ENCODE assay signal across 8 mouse cellular contexts in genomic region chr7:98672241-98672955, GRCm38 (mm10). TPM values are rescaled to one million over a fixed set of nuclear protein-coding genes. Genes with fewer than 3 reads are reported as not detected.
DNase-seq lines count a peak whose midpoint lies in the region; ATAC-seq and TF ChIP-seq lines count a peak whose summit lies in the region.

No protein-coding gene starts in this region.

- no peak for DNase-seq in intestine, embryonic 14.5 days (ENCODE audit: low spot score)
- peak; percentile 43 for DNase-seq in brain, adult 2 months (ENCODE audit: low read depth, low spot score)
- DNase-seq in limb, embryonic 14.5 days (ENCODE audit: low spot score): peak; percentile 71
- no peak for DNase-seq in T-cell, adult 2 months (ENCODE audit: low spot score)
- no peak for DNase-seq in adrenal gland, adult 8-10 months
- DNase-seq in layer of hippocampus, postnatal 25 days (ENCODE audit: extremely low spot score in 1 of 2, low spot score in 1 of 2): no peak

- no peak overlapping the region for H3K9ac ChIP-seq in intestine, embryonic 14.5 days (ENCODE audit: low read length)
- H3K9ac ChIP-seq in intestine, postnatal 0 days (ENCODE audit: low read depth, low read length): no peak overlapping the region
- H3K9ac ChIP-seq in limb, embryonic 14.5 days (ENCODE audit: low read depth, low read length, severe bottlenecking): no peak overlapping the region

- H3K9me3 ChIP-seq in intestine, embryonic 14.5 days (ENCODE audit: control insufficient read depth, low read length): no peaks in the 10 kb centered on the region
- H3K9me3 ChIP-seq in intestine, postnatal 0 days (ENCODE audit: control insufficient read depth): no peaks in the 10 kb centered on the region
- H3K9me3 ChIP-seq in limb, embryonic 14.5 days (ENCODE audit: control insufficient read depth, low read length): no peaks in the 10 kb centered on the region

- no peak for ATAC-seq in intestine, embryonic 14.5 days (replicated peaks; ENCODE audit: low FRiP score, low TSS enrichment, low read depth)
- no peak for ATAC-seq in intestine, postnatal 0 days
- peak; percentile 56 for ATAC-seq in granulocyte monocyte progenitor cell, adult 5-6 weeks (replicated peaks; ENCODE audit: poor library complexity, severe bottlenecking)
- ATAC-seq in limb, embryonic 14.5 days (ENCODE audit: low FRiP score, low read depth): peak; percentile 79

- H3K4me1 ChIP-seq in intestine, embryonic 14.5 days (replicated peaks; ENCODE audit: control insufficient read depth, insufficient read depth, low read length): peaks cover 4% of the 10 kb centered on the region
- H3K4me1 ChIP-seq in intestine, postnatal 0 days (replicated peaks; ENCODE audit: control insufficient read depth, insufficient read depth, low read length): no peaks in the 10 kb centered on the region
- H3K4me1 ChIP-seq in limb, embryonic 14.5 days (ENCODE audit: control insufficient read depth, insufficient read depth, low read length): peaks cover 28% of the 10 kb centered on the region

- no peak for TF ChIP-seq CTCF in intestine, postnatal 0 days (IDR thresholded peaks at IDR 0.05; ENCODE audit: low read depth)

- no peaks in the 10 kb centered on the region for H3K36me3 ChIP-seq in intestine, embryonic 14.5 days (ENCODE audit: control insufficient read depth, insufficient read depth, low read length)
- H3K36me3 ChIP-seq in intestine, postnatal 0 days (ENCODE audit: control insufficient read depth, insufficient read depth): no peaks in the 10 kb centered on the region
- no peaks in the 10 kb centered on the region for H3K36me3 ChIP-seq in limb, embryonic 14.5 days (ENCODE audit: control insufficient read depth, insufficient read depth, low read length)

- H3K4me3 ChIP-seq in intestine, embryonic 14.5 days (ENCODE audit: low read depth, low read length): no peak overlapping the region
- H3K4me3 ChIP-seq in intestine, postnatal 0 days (ENCODE audit: low read depth, low read length): no peak overlapping the region
- H3K4me3 ChIP-seq in limb, embryonic 14.5 days (replicated peaks; ENCODE audit: low read length): no peak overlapping the region

- WGBS in intestine, embryonic 14.5 days: 41% methylated on average over 11 of the region's 11 CpGs
- 51% methylated on average over 11 of the region's 11 CpGs for WGBS in intestine, postnatal 0 days
- 34% methylated on average over 11 of the region's 11 CpGs for WGBS in limb, embryonic 14.5 days

- peak overlapping the region; percentile 2; the same call in 1 of the 2 replicates for H3K27ac ChIP-seq in intestine, embryonic 14.5 days (ENCODE audit: low read depth)
- H3K27ac ChIP-seq in intestine, postnatal 0 days (ENCODE audit: low read depth, low read length): no peak overlapping the region
- H3K27ac ChIP-seq in limb, embryonic 14.5 days (replicated peaks; ENCODE audit: low read depth, low read length): peak overlapping the region; percentile 59

- H3K4me2 ChIP-seq in intestine, embryonic 14.5 days (ENCODE audit: low read length): no peak overlapping the region
- H3K4me2 ChIP-seq in intestine, postnatal 0 days (replicated peaks; ENCODE audit: low read depth): no peak overlapping the region
- 0 out of 2 replicates have a peak overlapping the region, but pooled peaks have one; percentile 0 for H3K4me2 ChIP-seq in limb, embryonic 14.5 days (replicated peaks; ENCODE audit: low read depth, low read length, severe bottlenecking)

- no peak for TF ChIP-seq POLR2A in limb, embryonic 14.5 days (IDR thresholded peaks at IDR 0.05; ENCODE audit: borderline replicate concordance, extremely low read depth, insufficient read depth, insufficient read length)

- no peaks in the 10 kb centered on the region for H3K27me3 ChIP-seq in intestine, embryonic 14.5 days (replicated peaks; ENCODE audit: control insufficient read depth, insufficient read depth, low read length)
- no peaks in the 10 kb centered on the region for H3K27me3 ChIP-seq in intestine, postnatal 0 days (replicated peaks; ENCODE audit: control insufficient read depth, insufficient read depth, low read length)
- no peaks in the 10 kb centered on the region for H3K27me3 ChIP-seq in limb, embryonic 14.5 days (ENCODE audit: control insufficient read depth, insufficient read depth, low read length)

RNA-seq across cellular contexts. Expression of gene Emsy, which starts 15.8 kb away (rescaled TPM):
- polyA plus RNA-seq in intestine, embryonic 14.5 days (2014; fragmentation: Nextera tagmentation; extraction: Ambion mirVana): 32.3 and 41.7 TPM in 2 replicates
- polyA plus RNA-seq in intestine, postnatal 0 days (2015; fragmentation: Nextera tagmentation; extraction: Ambion mirVana): 5.8 and 7.0 TPM in 2 replicates
- 53.5 and 71.9 TPM in 2 replicates for total RNA-seq in granulocyte monocyte progenitor cell, adult 5-6 weeks (2014; fragmentation: Nextera tagmentation)
- total RNA-seq in granulocyte monocyte progenitor cell, adult 5-6 weeks (2017): 20.5 and 25.7 TPM in 2 replicates
- 46.4 and 50.3 TPM in 2 replicates for polyA plus RNA-seq in limb, embryonic 14.5 days (2012; rRNA removed)
- 32.0 and 40.9 TPM in 2 replicates for polyA plus RNA-seq in limb, embryonic 14.5 days (2014; fragmentation: Nextera tagmentation; extraction: Ambion mirVana)
- 10 to 100 TPM; 29.7 to 43.5 (median 36.3) TPM for total RNA-seq in adrenal gland, adult 8-10 months (2022)
- 10 to 100 TPM; 58.1 to 70.0 TPM for total RNA-seq in layer of hippocampus, postnatal 25 days (2021)

RNA-seq across cellular contexts. Expression of gene Thap12, which starts 30.5 kb away (rescaled TPM):
- polyA plus RNA-seq in intestine, embryonic 14.5 days (2014; fragmentation: Nextera tagmentation; extraction: Ambion mirVana): 56.5 and 58.8 TPM in 2 replicates
- polyA plus RNA-seq in intestine, postnatal 0 days (2015; fragmentation: Nextera tagmentation; extraction: Ambion mirVana): 21.8 and 24.6 TPM in 2 replicates
- total RNA-seq in granulocyte monocyte progenitor cell, adult 5-6 weeks (2014; fragmentation: Nextera tagmentation): 44.7 and 52.8 TPM in 2 replicates
- total RNA-seq in granulocyte monocyte progenitor cell, adult 5-6 weeks (2017): 87.6 and 100 TPM in 2 replicates
- polyA plus RNA-seq in limb, embryonic 14.5 days (2012; rRNA removed): 35.4 and 42.1 TPM in 2 replicates
- polyA plus RNA-seq in limb, embryonic 14.5 days (2014; fragmentation: Nextera tagmentation; extraction: Ambion mirVana): 68.5 and 76.8 TPM in 2 replicates
- total RNA-seq in adrenal gland, adult 8-10 months (2022): 10 to 100 TPM; 62.2 to 74.9 (median 66.0) TPM
- total RNA-seq in layer of hippocampus, postnatal 25 days (2021): 10 to 100 TPM; 71.0 to 78.5 TPM

Comparison
In these comparisons a context has a peak if more than half of its experiments do, and no peak if none do; other contexts are left out.
1. ATAC-seq: peak in granulocyte monocyte progenitor cell, adult 5-6 weeks (single experiment) and limb, embryonic 14.5 days (single experiment); none in intestine, embryonic 14.5 days (single experiment) and intestine, postnatal 0 days (single experiment).
2. DNase-seq: peak in brain, adult 2 months (single experiment) and limb, embryonic 14.5 days (single experiment); none in intestine, embryonic 14.5 days (single experiment), T-cell, adult 2 months (single experiment), adrenal gland, adult 8-10 months (single experiment) and layer of hippocampus, postnatal 25 days (0 of 2).